Mouse (Mus musculus): Measurements from ENCODE around the gene Nat8f3.
"Not testable (repeated sequence)": the region's sequence is repeated elsewhere in the genome, so short reads cannot be mapped to it uniquely, and the experiment has no call there.

The Nat8f3 gene

GRCm38 (mm10) chr6:85765532-85765931, at the start of gene Nat8f3:
Nat8f3 (minus strand) TSS chr6:85765754.
- peak; percentile 0 for DNase-seq (ENCODE audit: low read depth, low spot score)

GRCm38 (mm10) chr6:85813339-85813738, 47.8 kb upstream of the Nat8f3 start:
- DNase-seq (ENCODE audit: low read depth, low spot score), result no peak

- not testable (repeated sequence) for DNase-seq (ENCODE audit: low read depth, low spot score)
These were observed 45.5 kb upstream of the Nat8f3 start for GRCm38 (mm10) chr6:85810942-85811537.

GRCm38 (mm10) chr6:85810514-85810913, 45.0 kb upstream of the Nat8f3 start:
- not testable (repeated sequence) for DNase-seq (ENCODE audit: low read depth, low spot score)

GRCm38 (mm10) chr6:85809784-85810183, 44.2 kb upstream of the Nat8f3 start:
- not testable (repeated sequence) for DNase-seq (ENCODE audit: low read depth, low spot score)

GRCm38 (mm10) chr6:85803180-85803579, 37.6 kb upstream of the Nat8f3 start:
- DNase-seq (ENCODE audit: low read depth, low spot score), result not testable (repeated sequence)

- not testable (repeated sequence) for DNase-seq (ENCODE audit: low read depth, low spot score)
These were observed 2.2 kb downstream of the Nat8f3 start for GRCm38 (mm10) chr6:85763127-85764070.

GRCm38 (mm10) chr6:85762678-85763077, 2.9 kb downstream of the Nat8f3 start:
- not testable (repeated sequence) for DNase-seq (ENCODE audit: low read depth, low spot score)

- DNase-seq (ENCODE audit: low read depth, low spot score), result not testable (repeated sequence)
These were observed 9.8 kb downstream of the Nat8f3 start for GRCm38 (mm10) chr6:85755705-85756249.

- not testable (repeated sequence) for DNase-seq (ENCODE audit: low read depth, low spot score)
These were observed 52.4 kb downstream of the Nat8f3 start, which contains the start of gene Nat8f7 for GRCm38 (mm10) chr6:85713105-85713504. Nat8f7 (minus strand) TSS chr6:85713205.

- not testable (repeated sequence) for DNase-seq (ENCODE audit: low read depth, low spot score)
These were observed 55.9 kb downstream of the Nat8f3 start for GRCm38 (mm10) chr6:85709607-85710006.

- DNase-seq (ENCODE audit: low read depth, low spot score), result not testable (repeated sequence)
These were observed 56.3 kb downstream of the Nat8f3 start for GRCm38 (mm10) chr6:85709206-85709605.

- not testable (repeated sequence) for DNase-seq (ENCODE audit: low read depth, low spot score)
These were observed 63.6 kb downstream of the Nat8f3 start for GRCm38 (mm10) chr6:85701943-85702342.
